Comparison of ENCODE assay signal across 30 mouse cellular contexts in genomic region chr10:96101035-96101434, GRCm38 (mm10). TPM values are rescaled to one million over a fixed set of nuclear protein-coding genes. Genes with fewer than 3 reads are reported as not detected.
A peak's percentile ranks its signal among the peaks of the same experiment; 100 is the strongest.
DNase-seq lines count a peak whose midpoint lies in the region; ATAC-seq and TF ChIP-seq lines count a peak whose summit lies in the region.
"Had no signal": no experiment of that assay in that cellular context is flagged by ENCODE, and none has a peak within 500 bp of the region (broad histone marks: within the 10 kb centered on the region; RNA-seq: fewer than 3 reads in every experiment).

No protein-coding gene starts in this region.

- H3K27ac ChIP-seq in MEL (ENCODE audit: control insufficient read depth, low read depth, low read length) = no peak overlapping the region
- peak overlapping the region; percentile 23; the same call in 1 of the 2 replicates for H3K27ac ChIP-seq in embryonic fibroblast, embryonic 13.5 days (ENCODE audit: insufficient read depth, low read length)
- no peak overlapping the region for H3K27ac ChIP-seq in hindbrain, embryonic 11.5 days (ENCODE audit: low read depth, low read length)
- H3K27ac ChIP-seq: embryonic facial prominence, embryonic 10.5 days; embryonic facial prominence, embryonic 12.5 days; forebrain, embryonic 10.5 days; forebrain, embryonic 12.5 days had no signal

- peaks cover 0 to 11% of the 10 kb centered on the region in 2 experiments; a peak in 2 of 4 replicates for H3K36me3 ChIP-seq in MEL (ENCODE audit: control insufficient read depth in 1 of 2, insufficient read depth in 2 of 2, low read length in 2 of 2)
- H3K36me3 ChIP-seq in hindbrain, embryonic 11.5 days (ENCODE audit: control insufficient read depth, insufficient read depth, low read length) = no peaks in the 10 kb centered on the region
- H3K36me3 ChIP-seq: embryonic facial prominence, embryonic 10.5 days; embryonic facial prominence, embryonic 12.5 days; forebrain, embryonic 10.5 days; forebrain, embryonic 12.5 days; G1E had no signal

- H3K9ac ChIP-seq in MEL (ENCODE audit: control insufficient read depth, low read depth, low read length, poor library complexity, severe bottlenecking) = no peak overlapping the region
- H3K9ac ChIP-seq in hindbrain, embryonic 11.5 days (ENCODE audit: low read depth, low read length) = no peak overlapping the region
- H3K9ac ChIP-seq: embryonic facial prominence, embryonic 12.5 days; forebrain, embryonic 12.5 days had no signal

- no peak for ATAC-seq in hindbrain, embryonic 11.5 days (ENCODE audit: low FRiP score)
- ATAC-seq: activated CD4-positive, CD25-positive, alpha-beta regulatory T cell, adult 4 months; CD4-positive, CD25-positive, alpha-beta regulatory T cell, adult 4 months; forebrain, embryonic 14.5 days; forebrain, embryonic 16.5 days; Patski had no signal

- TF ChIP-seq EP300 in MEL (IDR thresholded peaks at IDR 0.05; ENCODE audit: low read depth in 1 of 2, low read length in 2 of 2) = peak; percentile 35 to 44; a peak in 2 of 4 replicates

- no peak for TF ChIP-seq CTCF in MEL (IDR thresholded peaks at IDR 0.05 in 2 of 3, conservative IDR thresholded peaks at IDR 0.05 in 1 of 3; ENCODE audit: control insufficient read depth in 1 of 3, insufficient read depth in 1 of 3, low read depth in 2 of 3, low read length in 3 of 3, poor library complexity in 1 of 3, severe bottlenecking in 1 of 3)
- TF ChIP-seq CTCF in embryonic fibroblast, embryonic 13.5 days (IDR thresholded peaks at IDR 0.05; ENCODE audit: borderline replicate concordance, insufficient read depth, low read length) = no peak

- no peaks in the 10 kb centered on the region for H3K9me3 ChIP-seq in MEL (replicated peaks; ENCODE audit: insufficient read depth, low read length)
- no peaks in the 10 kb centered on the region for H3K9me3 ChIP-seq in hindbrain, embryonic 11.5 days (ENCODE audit: control insufficient read depth, low read length)
- H3K9me3 ChIP-seq: embryonic facial prominence, embryonic 10.5 days; embryonic facial prominence, embryonic 12.5 days; forebrain, embryonic 10.5 days; forebrain, embryonic 12.5 days; G1E had no signal

- peaks cover 2 to 4% of the 10 kb centered on the region in 2 experiments; a peak in 2 of 4 replicates for H3K27me3 ChIP-seq in MEL (ENCODE audit: control insufficient read depth in 1 of 2, insufficient read depth in 2 of 2, low read length in 2 of 2)
- no peaks in the 10 kb centered on the region for H3K27me3 ChIP-seq in hindbrain, embryonic 11.5 days (ENCODE audit: control insufficient read depth, insufficient read depth, low read length)
- H3K27me3 ChIP-seq: CH12.LX; embryonic facial prominence, embryonic 12.5 days had no signal

- H3K4me1 ChIP-seq in MEL (ENCODE audit: control insufficient read depth in 1 of 2, insufficient read depth in 2 of 2, low read length in 2 of 2) = peaks cover 6 to 7% of the 10 kb centered on the region in 2 experiments
- H3K4me1 ChIP-seq in embryonic fibroblast, embryonic 13.5 days (ENCODE audit: control insufficient read depth, insufficient read depth, low read length) = no peaks in the 10 kb centered on the region
- H3K4me1 ChIP-seq in hindbrain, embryonic 11.5 days (replicated peaks; ENCODE audit: control insufficient read depth, insufficient read depth, low read length) = no peaks in the 10 kb centered on the region
- H3K4me1 ChIP-seq: embryonic facial prominence, embryonic 10.5 days; embryonic facial prominence, embryonic 12.5 days; forebrain, embryonic 10.5 days; forebrain, embryonic 12.5 days had no signal

- H3K4me2 ChIP-seq in hindbrain, embryonic 11.5 days (replicated peaks; ENCODE audit: low read depth, low read length) = no peak overlapping the region
- H3K4me2 ChIP-seq: embryonic facial prominence, embryonic 12.5 days; forebrain, embryonic 12.5 days had no signal

- DNase-seq in 3T3-L1 (ENCODE audit: low read depth, low spot score) (peak; percentile 71), MEL (ENCODE audit: low read depth, low spot score) (peak; percentile 18)
- DNase-seq in urinary bladder, postnatal 36 days (ENCODE audit: low spot score in 2 of 2) = no peak
- DNase-seq in hindbrain, embryonic 11.5 days (ENCODE audit: low spot score) = no peak
- no peak for DNase-seq in neural tube, embryonic 10.5 days (ENCODE audit: extremely low spot score, low spot score)
- DNase-seq: adrenal gland, adult 8-10 months; adrenal gland, postnatal 14 days; adrenal gland, postnatal 36 days; cerebellum, adult 11-12 months; cerebellum, adult 2 months; cerebellum, adult 9-10 months; cerebellum, postnatal 10 days; cerebellum, postnatal 25 days had no signal

- TF ChIP-seq RAD21 in MEL (IDR thresholded peaks at IDR 0.05; ENCODE audit: low read depth, low read length) = no peak

- H3K4me3 ChIP-seq in MEL (ENCODE audit: control insufficient read depth in 1 of 2, insufficient read depth in 1 of 2, low read depth in 2 of 2, low read length in 2 of 2) = no peak overlapping the region
- H3K4me3 ChIP-seq in embryonic fibroblast, embryonic 13.5 days (ENCODE audit: insufficient read depth, low read length) = no peak overlapping the region
- no peak overlapping the region for H3K4me3 ChIP-seq in hindbrain, embryonic 11.5 days (ENCODE audit: low read depth, low read length)
- H3K4me3 ChIP-seq: embryonic facial prominence, embryonic 10.5 days; embryonic facial prominence, embryonic 12.5 days; erythroblast, embryonic 14.5 days; forebrain, embryonic 10.5 days; forebrain, embryonic 12.5 days had no signal

- WGBS in hindbrain, embryonic 11.5 days = 86% methylated on average over 4 of the region's 4 CpGs

- no peak for TF ChIP-seq POLR2A in MEL (IDR thresholded peaks at IDR 0.05; ENCODE audit: control insufficient read depth in 1 of 2, insufficient read depth in 1 of 2, low read depth in 1 of 2, low read length in 2 of 2, poor library complexity in 1 of 2)
- TF ChIP-seq POLR2A in embryonic fibroblast, embryonic 13.5 days (IDR thresholded peaks at IDR 0.05; ENCODE audit: low read depth, low read length) = no peak

- no peaks in the 10 kb centered on the region for H3K79me2 ChIP-seq in MEL (ENCODE audit: control insufficient read depth, insufficient read depth, low read length, poor library complexity)

TF ChIP-seq in MEL, 35 proteins besides CTCF, POLR2A, EP300 and RAD21:
- TF ChIP-seq ZKSCAN1 (IDR thresholded peaks at IDR 0.05; ENCODE audit: low read depth, low read length) (no peak), ZNF384 (IDR thresholded peaks at IDR 0.05; ENCODE audit: low read depth, low read length) (no peak), POLR2AphosphoS2 (IDR thresholded peaks at IDR 0.05; ENCODE audit: low read length) (no peak), HCFC1 (IDR thresholded peaks at IDR 0.05; ENCODE audit: low read depth, low read length) (no peak), ETS1 (IDR thresholded peaks at IDR 0.05; ENCODE audit: low read depth, low read length) (peak; percentile 26; the same call in 1 of the 2 replicates), ZC3H11A (IDR thresholded peaks at IDR 0.05; ENCODE audit: low read depth, low read length) (no peak), ZMIZ1 (IDR thresholded peaks at IDR 0.05; ENCODE audit: low read depth, low read length) (no peak)

RNA-seq across cellular contexts. Expression of gene Gm5426, which starts 35.4 kb away (rescaled TPM):
- not detected in 2 replicates for total RNA-seq in MEL (2012; rRNA removed)
- 1 to 10 TPM in 1 of 2 experiments, not detected in 1; 1.0 TPM for polyA plus RNA-seq in MEL (2012; ENCODE audit: insufficient read depth in 1 of 2, insufficient read length in 2 of 2, low read depth in 1 of 2, low replicate concordance in 2 of 2, missing spikeins in 1 of 2)
- polyA plus RNA-seq in embryonic fibroblast, embryonic 13.5 days (2011; ENCODE audit: insufficient read length, low read depth, missing spikeins) = not detected in 2 replicates
- not detected in 2 replicates for polyA plus RNA-seq in hindbrain, embryonic 11.5 days (2014; fragmentation: Nextera tagmentation; extraction: Ambion mirVana)
- total RNA-seq: adrenal gland, adult 18-20 months; adrenal gland, adult 8-10 months; adrenal gland, postnatal 14 days; adrenal gland, postnatal 36 days; CH12.LX; G1E had no signal
- polyA plus RNA-seq: CD4-positive, CD25-positive, alpha-beta regulatory T cell, adult 4 months; cerebellum, adult 2 months; cortical plate, adult 2 months; embryonic facial prominence, embryonic 10.5 days; embryonic facial prominence, embryonic 12.5 days; embryonic facial prominence, embryonic 14.5 days; erythroblast, embryonic 14.5 days; forebrain, embryonic 10.5 days; forebrain, embryonic 12.5 days; forebrain, embryonic 14.5 days; forebrain, embryonic 16.5 days; frontal cortex, adult 2 months; G1E; Patski had no signal

Comparison
In these comparisons a context has a peak if more than half of its experiments do, and no peak if none do; other contexts are left out.
1. DNase-seq: peak in 3T3-L1 (single experiment) and MEL (single experiment); none in urinary bladder, postnatal 36 days (0 of 2), hindbrain, embryonic 11.5 days (single experiment) and neural tube, embryonic 10.5 days (single experiment).